Mouse (Mus musculus) midbrain, postnatal 0 days (tissue): ENCODE data around the gene Atp7b. TPM values are rescaled to one million over a fixed set of nuclear protein-coding genes. Genes with fewer than 3 reads are reported as not detected.
A peak's percentile ranks its signal among the peaks of the same experiment; 100 is the strongest.

Experiments
- ATAC-seq: fragments of 200-750 bp; cut with Nextera tagmentation; 2 replicates; pipeline ENCODE4 v1.8.0; 2017; ENCODE audit warnings: moderate number of reproducible peaks, mild to moderate bottlenecking, moderate TSS enrichment, moderate library complexity; ENCODE audit not compliant: low FRiP score
- DNase-seq: peaks from one replicate; pipeline ENCODE4 v3.0.0-alpha.2; 2015; ENCODE audit warnings: low spot score
- H3K27ac ChIP-seq: fragments of 300-500 bp; sonication (generic); 2 replicates; pipeline ENCODE4 v1.5.1; 2014; ENCODE audit warnings: low read depth, mild to moderate bottlenecking, low read length, mixed read lengths
- H3K27me3 ChIP-seq: fragments of 300-500 bp; sonication (generic); 2 replicates; pipeline ENCODE4 v1.6.1; 2014; ENCODE audit warnings: low read length, control low read depth, mixed read lengths; ENCODE audit not compliant: insufficient read depth
- H3K36me3 ChIP-seq: fragments of 300-500 bp; sonication (generic); 2 replicates; pipeline ENCODE4 v1.6.1; 2014; ENCODE audit warnings: low read length, control low read depth, mixed read lengths; ENCODE audit not compliant: insufficient read depth
- H3K4me1 ChIP-seq: fragments of 300-500 bp; sonication (generic); 2 replicates; pipeline ENCODE4 v1.6.1; 2014; ENCODE audit warnings: mild to moderate bottlenecking, control low read depth, antibody characterized with exemption, low read length, mixed read lengths; ENCODE audit not compliant: insufficient read depth
- H3K4me2 ChIP-seq: fragments of 300-500 bp; sonication (generic); 2 replicates; pipeline ENCODE4 v1.6.1; 2014; ENCODE audit warnings: low read depth, mild to moderate bottlenecking, low read length, mixed read lengths; ENCODE audit not compliant: poor library complexity, severe bottlenecking
- H3K4me3 ChIP-seq: fragments of 300-500 bp; sonication (generic); 2 replicates; pipeline ENCODE4 v1.5.1; 2014; ENCODE audit warnings: low read depth, mild to moderate bottlenecking, low read length, moderate library complexity
- H3K9ac ChIP-seq: fragments of 300-500 bp; sonication (generic); replicated peaks from 2 replicates; pipeline ENCODE4 v1.6.1; 2014; ENCODE audit warnings: mild to moderate bottlenecking, low read length, moderate library complexity, mixed read lengths; ENCODE audit not compliant: poor library complexity, severe bottlenecking
- H3K9me3 ChIP-seq: fragments of 300-500 bp; sonication (generic); 2 replicates; pipeline ENCODE4 v1.6.1; 2016; ENCODE audit warnings: low read length, control low read depth
- CTCF ChIP-seq: IDR thresholded peaks from 2 replicates; pipeline ENCODE4 v1.5.1; 2016; ENCODE audit warnings: antibody characterized with exemption, mild to moderate bottlenecking
- WGBS: fragments of 180-500 bp; shearing (Covaris S2); extraction: QIAGEN DNeasy Blood & Tissue Kit; methylation state at CpG from one replicate; pipeline ENCODE4 v1.1.7; 2014; 5-methylcytosine and 5-hydroxymethylcytosine counted together
- polyA plus RNA-seq: library from polyadenylated mRNA; unstranded; fragments of >200 nt; fragmentation: Nextera tagmentation; extraction: Ambion mirVana; gene quantifications from 2 replicates; pipeline ENCODE4 v1.2.1, GENCODE M21; 2015
- total RNA-seq: library from RNA; depleted of rRNA; stranded (reverse); fragments of >200 nt; gene quantifications from 2 replicates; pipeline ENCODE4 v1.2.3, GENCODE M21; 2014

Atp7b gene
- total and polyA plus RNA-seq, 2 experiments from 2014 or later, result 1.6 to 5.4 TPM

- no peak for DNase-seq
- no peak overlapping the region for H3K4me3 ChIP-seq
- H3K9me3 ChIP-seq, result no peaks in the 10 kb centered on the region
- H3K27me3 ChIP-seq, result no peaks in the 10 kb centered on the region
- H3K36me3 ChIP-seq, result no peaks in the 10 kb centered on the region
- no peak overlapping the region for H3K27ac ChIP-seq
- peaks cover 4% of the 10 kb centered on the region; the same call in 1 of the 2 replicates for H3K4me1 ChIP-seq
- TF ChIP-seq CTCF, result no peak
- no peak for ATAC-seq
- H3K4me2 ChIP-seq, result no peak overlapping the region
- H3K9ac ChIP-seq, result no peak overlapping the region
- WGBS, result 86% methylated on average over 9 of the region's 9 CpGs
These were observed 24.0 kb downstream of the Atp7b start for GRCm38 (mm10) chr8:22036137-22036536.

- no peaks in the 10 kb centered on the region for H3K9me3 ChIP-seq
- no peak overlapping the region for H3K4me3 ChIP-seq
- H3K27ac ChIP-seq, result no peak overlapping the region
- DNase-seq (no peak), ATAC-seq (no peak)
- no peaks in the 10 kb centered on the region for H3K27me3 ChIP-seq
- no peak for TF ChIP-seq CTCF
- no peaks in the 10 kb centered on the region for H3K36me3 ChIP-seq
- H3K4me1 ChIP-seq, result no peaks in the 10 kb centered on the region
- no peak overlapping the region for H3K4me2 ChIP-seq
- no peak overlapping the region for H3K9ac ChIP-seq
- 80% methylated on average over 3 of the region's 3 CpGs for WGBS
These were observed 29.1 kb downstream of the Atp7b start for GRCm38 (mm10) chr8:22030990-22031389.

- H3K4me2 ChIP-seq, result no peak overlapping the region
- TF ChIP-seq CTCF, result 0 out of 2 replicates have a peak, but pooled peaks have one; percentile 7
- WGBS, result 93% methylated on average over 3 of the region's 3 CpGs
- no peaks in the 10 kb centered on the region for H3K9me3 ChIP-seq
- H3K36me3 ChIP-seq, result no peaks in the 10 kb centered on the region
- H3K27ac ChIP-seq, result no peak overlapping the region
- ATAC-seq (no peak), DNase-seq (no peak)
- no peaks in the 10 kb centered on the region for H3K27me3 ChIP-seq
- no peak overlapping the region for H3K4me3 ChIP-seq
- no peak overlapping the region for H3K9ac ChIP-seq
- H3K4me1 ChIP-seq, result no peaks in the 10 kb centered on the region
These were observed 31.1 kb downstream of the Atp7b start for GRCm38 (mm10) chr8:22028973-22029372.

GRCm38 (mm10) chr8:22025241-22025640 is 34.9 kb downstream of the Atp7b start:
- Histone ChIP-seq H3K27ac (no peak overlapping the region), H3K4me1 (no peaks in the 10 kb centered on the region), H3K27me3 (no peaks in the 10 kb centered on the region), H3K4me2 (no peak overlapping the region), H3K9ac (no peak overlapping the region), H3K4me3 (no peak overlapping the region), H3K9me3 (no peaks in the 10 kb centered on the region), H3K36me3 (no peaks in the 10 kb centered on the region)
- 80% methylated on average over 4 of the region's 4 CpGs for WGBS
- ATAC-seq, result no peak
- TF ChIP-seq CTCF, result no peak
- no peak for DNase-seq

GRCm38 (mm10) chr8:22022244-22022643 is 37.9 kb downstream of the Atp7b start:
- no peak overlapping the region for H3K9ac ChIP-seq
- ATAC-seq (no peak), DNase-seq (no peak)
- H3K4me3 ChIP-seq, result no peak overlapping the region
- H3K36me3 ChIP-seq, result no peaks in the 10 kb centered on the region
- H3K27ac ChIP-seq, result no peak overlapping the region
- H3K4me1 ChIP-seq, result no peaks in the 10 kb centered on the region
- TF ChIP-seq CTCF, result peak; percentile 15
- no peaks in the 10 kb centered on the region for H3K9me3 ChIP-seq
- H3K4me2 ChIP-seq, result no peak overlapping the region
- 57% methylated on average over 7 of the region's 7 CpGs for WGBS
- H3K27me3 ChIP-seq, result no peaks in the 10 kb centered on the region

- Histone ChIP-seq H3K4me3 (no peak overlapping the region), H3K27ac (no peak overlapping the region), H3K36me3 (no peaks in the 10 kb centered on the region), H3K4me2 (no peak overlapping the region), H3K27me3 (no peaks in the 10 kb centered on the region), H3K9ac (no peak overlapping the region), H3K4me1 (no peaks in the 10 kb centered on the region), H3K9me3 (no peaks in the 10 kb centered on the region)
- WGBS, result 85% methylated on average over 5 of the region's 5 CpGs
- ATAC-seq (no peak), DNase-seq (no peak)
- no peak for TF ChIP-seq CTCF
These were observed 40.6 kb downstream of the Atp7b start for GRCm38 (mm10) chr8:22019498-22019897.
